Mouse (Mus musculus) MEL (cell line): ENCODE data around the gene Palmd. TPM values are rescaled to one million over a fixed set of nuclear protein-coding genes. Genes with fewer than 3 reads are reported as not detected.

Experiments
- DNase-seq: peaks from one replicate; pipeline ENCODE4 v3.0.0; 2011; ENCODE audit warnings: low read depth, low spot score
- H3K27ac ChIP-seq: 2 replicates; pipeline ENCODE4 v1.5.1; 2012; ENCODE audit warnings: low read depth, mild to moderate bottlenecking, control low read depth, low read length, moderate library complexity; ENCODE audit not compliant: control insufficient read depth
- H3K27me3 ChIP-seq, 2 experiments: fragments of 150-350 bp in 1 of 2; sonication (generic) in 1 of 2; 2 replicates each; pipeline ENCODE4 v1.6.1; 2012; ENCODE audit warnings: low read length in 2 of 2, mild to moderate bottlenecking in 2 of 2, improper control_type of control experiment in 1 of 2, moderate library complexity in 1 of 2; ENCODE audit not compliant: insufficient read depth in 2 of 2, control insufficient read depth in 1 of 2
- H3K36me3 ChIP-seq, 2 experiments: 2 replicates each; pipeline ENCODE4 v1.6.1; 2012 to 2014; ENCODE audit warnings: low read length in 2 of 2, improper control_type of control experiment in 1 of 2, inconsistent platforms in 1 of 2, mild to moderate bottlenecking in 1 of 2; ENCODE audit not compliant: insufficient read depth in 2 of 2, control insufficient read depth in 1 of 2
- H3K4me1 ChIP-seq, 2 experiments: fragments of 150-350 bp in 1 of 2; sonication (generic) in 1 of 2; 2 replicates each; pipeline ENCODE4 v1.6.1; 2012; ENCODE audit warnings: low read length in 2 of 2, improper control_type of control experiment in 1 of 2, mild to moderate bottlenecking in 1 of 2; ENCODE audit not compliant: insufficient read depth in 2 of 2, control insufficient read depth in 1 of 2
- H3K4me3 ChIP-seq, 2 experiments: fragments of 150-350 bp in 1 of 2; sonication (generic) in 1 of 2; 2 replicates each; pipeline ENCODE4 v1.5.1; 2012; ENCODE audit warnings: low read depth in 2 of 2, low read length in 2 of 2, mild to moderate bottlenecking in 2 of 2, moderate library complexity in 2 of 2, control low read depth in 1 of 2, improper control_type of control experiment in 1 of 2; ENCODE audit not compliant: control insufficient read depth in 1 of 2, insufficient read depth in 1 of 2
- H3K79me2 ChIP-seq: 2 replicates; pipeline ENCODE4 v1.6.1; 2012; ENCODE audit warnings: mild to moderate bottlenecking, low read length, moderate library complexity; ENCODE audit not compliant: control insufficient read depth, poor library complexity, insufficient read depth
- H3K9ac ChIP-seq: 2 replicates; pipeline ENCODE4 v1.6.1; 2012; ENCODE audit warnings: low read depth, mild to moderate bottlenecking, control low read depth, low read length, moderate library complexity; ENCODE audit not compliant: control insufficient read depth, poor library complexity, severe bottlenecking
- H3K9me3 ChIP-seq: fragments of 150-350 bp; sonication (generic); replicated peaks from 2 replicates; pipeline ENCODE4 v1.6.1; 2012; ENCODE audit warnings: mild to moderate bottlenecking, low read length, improper control_type of control experiment, moderate library complexity; ENCODE audit not compliant: insufficient read depth
- CHD1 ChIP-seq: IDR thresholded peaks from 2 replicates; pipeline ENCODE4 v1.6.1; 2012; ENCODE audit warnings: low read depth, mild to moderate bottlenecking, inconsistent platforms, low read length, improper control_type of control experiment
- CHD2 ChIP-seq: IDR thresholded peaks from 2 replicates; pipeline ENCODE4 v1.6.1; 2011; ENCODE audit warnings: low read length, improper control_type of control experiment
- CTCF ChIP-seq, 3 experiments: IDR thresholded peaks in 2 of 3; conservative IDR thresholded peaks in 1 of 3; 2 replicates each; pipeline ENCODE4 v1.5.1; 2011 to 2012; ENCODE audit warnings: low read length in 3 of 3, low read depth in 2 of 3, mild to moderate bottlenecking in 2 of 3, improper control_type of control experiment in 1 of 3, inconsistent platforms in 1 of 3, mixed read lengths in 1 of 3, moderate library complexity in 1 of 3; ENCODE audit not compliant: control insufficient read depth in 1 of 3, insufficient read depth in 1 of 3, poor library complexity in 1 of 3, severe bottlenecking in 1 of 3
- E2F4 ChIP-seq: IDR thresholded peaks from 2 replicates; pipeline ENCODE4 v1.6.1; 2011; ENCODE audit warnings: low read depth, low read length, improper control_type of control experiment, borderline replicate concordance
- ETS1 ChIP-seq: IDR thresholded peaks from 2 replicates; pipeline ENCODE4 v1.6.1; 2012; ENCODE audit warnings: low read depth, mild to moderate bottlenecking, inconsistent platforms, low read length, improper control_type of control experiment, moderate library complexity
- GABPA ChIP-seq: IDR thresholded peaks from 2 replicates; pipeline ENCODE4 v1.6.1; 2012; ENCODE audit warnings: low read depth, mild to moderate bottlenecking, inconsistent platforms, low read length, improper control_type of control experiment, moderate library complexity
- GATA1 ChIP-seq: IDR thresholded peaks from 2 replicates; pipeline ENCODE4 v1.6.1; 2011; ENCODE audit warnings: low read depth, low read length, improper control_type of control experiment
- KAT2A ChIP-seq: conservative IDR thresholded peaks from 2 replicates; pipeline ENCODE4 v1.6.1; 2012; ENCODE audit warnings: low read depth, low read length, improper control_type of control experiment, inconsistent platforms
- MAFK ChIP-seq: IDR thresholded peaks from 2 replicates; pipeline ENCODE4 v1.6.1; 2011; ENCODE audit warnings: low read depth, mild to moderate bottlenecking, low read length, improper control_type of control experiment, borderline replicate concordance
- MAZ ChIP-seq: IDR thresholded peaks from 2 replicates; pipeline ENCODE4 v1.6.1; 2012; ENCODE audit warnings: low read depth, mild to moderate bottlenecking, inconsistent platforms, low read length, improper control_type of control experiment
- MYB ChIP-seq: IDR thresholded peaks from 2 replicates; pipeline ENCODE4 v1.6.1; 2011; ENCODE audit warnings: mild to moderate bottlenecking, low read depth, low read length, improper control_type of control experiment
- MYC ChIP-seq: IDR thresholded peaks from 2 replicates; pipeline ENCODE4 v1.6.1; 2011; ENCODE audit warnings: low read depth, mild to moderate bottlenecking, low read length, improper control_type of control experiment, moderate library complexity
- NELFE ChIP-seq: IDR thresholded peaks from 2 replicates; pipeline ENCODE4 v1.6.1; 2011; ENCODE audit warnings: low read depth, low read length, improper control_type of control experiment
- NRF1 ChIP-seq: IDR thresholded peaks from 2 replicates; pipeline ENCODE4 v1.6.1; 2014; ENCODE audit warnings: low read depth, mild to moderate bottlenecking, inconsistent platforms, low read length, improper control_type of control experiment, moderate library complexity; ENCODE audit not compliant: poor library complexity, insufficient read depth, severe bottlenecking
- POLR2A ChIP-seq, 2 experiments: IDR thresholded peaks; 2 replicates each; pipeline ENCODE4 v1.6.1; 2011 to 2012; ENCODE audit warnings: low read length in 2 of 2, mild to moderate bottlenecking in 2 of 2, control low read depth in 1 of 2, improper control_type of control experiment in 1 of 2, low read depth in 1 of 2, moderate library complexity in 1 of 2; ENCODE audit not compliant: control insufficient read depth in 1 of 2, insufficient read depth in 1 of 2, poor library complexity in 1 of 2
- RAD21 ChIP-seq: IDR thresholded peaks from 2 replicates; pipeline ENCODE4 v1.6.1; 2011; ENCODE audit warnings: mild to moderate bottlenecking, low read depth, low read length, improper control_type of control experiment
- RCOR1 ChIP-seq: IDR thresholded peaks from 2 replicates; pipeline ENCODE4 v1.6.1; 2012; ENCODE audit warnings: low read depth, mild to moderate bottlenecking, inconsistent platforms, low read length, improper control_type of control experiment
- SIN3A ChIP-seq: IDR thresholded peaks from 2 replicates; pipeline ENCODE4 v1.6.1; 2012; ENCODE audit warnings: low read length, improper control_type of control experiment, inconsistent platforms
- USF1 ChIP-seq: IDR thresholded peaks from 2 replicates; pipeline ENCODE4 v1.6.1; 2014; ENCODE audit warnings: low read depth, mild to moderate bottlenecking, inconsistent platforms, low read length, improper control_type of control experiment, moderate library complexity
- USF2 ChIP-seq, 2 experiments: IDR thresholded peaks; 2 replicates each; pipeline ENCODE4 v1.6.1; 2011 to 2012; ENCODE audit warnings: improper control_type of control experiment in 2 of 2, low read length in 2 of 2, borderline replicate concordance in 1 of 2, inconsistent platforms in 1 of 2, low read depth in 1 of 2, mild to moderate bottlenecking in 1 of 2; ENCODE audit not compliant: insufficient read depth in 1 of 2
- ZC3H11A ChIP-seq: IDR thresholded peaks from 2 replicates; pipeline ENCODE4 v1.6.1; 2012; ENCODE audit warnings: low read depth, mild to moderate bottlenecking, inconsistent platforms, low read length, improper control_type of control experiment
- ZNF384 ChIP-seq: IDR thresholded peaks from 2 replicates; pipeline ENCODE4 v1.6.1; 2012; ENCODE audit warnings: low read depth, mild to moderate bottlenecking, inconsistent platforms, low read length, improper control_type of control experiment
- polyA plus RNA-seq, 2 experiments: library from polyadenylated mRNA; stranded (reverse) in 1 of 2; unstranded in 1 of 2; fragments of >175 nt in 1 of 2; fragments of >200 nt in 1 of 2; gene quantifications; 2 replicates each; pipeline versions ENCODE4 v1.2.1 to v1.2.4; 2012; ENCODE audit warnings: low replicate concordance in 2 of 2, low read depth in 1 of 2; ENCODE audit not compliant: insufficient read length in 2 of 2, insufficient read depth in 1 of 2, missing spikeins in 1 of 2
- total RNA-seq: library from RNA; depleted of rRNA; stranded (reverse); fragments of 300-350 nt; gene quantifications from 2 replicates; pipeline ENCODE4 v1.2.3, GENCODE M21; 2012

The Palmd gene
- total and polyA plus RNA-seq, 3 experiments: 0.08 TPM; not detected in 2

- TF ChIP-seq ZNF384 (no peak), ETS1 (no peak), CTCF (IDR thresholded peaks at IDR 0.05 in 2 of 3, conservative IDR thresholded peaks at IDR 0.05 in 1 of 3; ENCODE audit: control insufficient read depth in 1 of 3, insufficient read depth in 1 of 3, low read depth in 2 of 3, low read length in 3 of 3, poor library complexity in 1 of 3, severe bottlenecking in 1 of 3) (no peak), RCOR1 (no peak), MAZ (no peak), MYB (no peak), ZC3H11A (no peak), NRF1 (no peak), RAD21 (no peak), CHD1 (no peak), E2F4 (no peak), POLR2A (IDR thresholded peaks at IDR 0.05; ENCODE audit: control insufficient read depth in 1 of 2, insufficient read depth in 1 of 2, low read depth in 1 of 2, low read length in 2 of 2, poor library complexity in 1 of 2) (no peak), USF2 (IDR thresholded peaks at IDR 0.05; ENCODE audit: borderline replicate concordance in 1 of 2, insufficient read depth in 1 of 2, low read depth in 1 of 2, low read length in 2 of 2) (no peak), GATA1 (no peak), KAT2A (no peak), GABPA (no peak), USF1 (no peak)
- Histone ChIP-seq H3K9ac (no peak overlapping the region), H3K36me3 (peaks cover 2 to 36% of the 10 kb centered on the region in 2 experiments; a peak in 3 of 4 replicates), H3K4me3 (no peak overlapping the region), H3K4me1 (no peaks in the 10 kb centered on the region), H3K9me3 (no peaks in the 10 kb centered on the region), H3K27me3 (no peaks in the 10 kb centered on the region), H3K79me2 (no peaks in the 10 kb centered on the region), H3K27ac (no peak overlapping the region)
- no peak for DNase-seq
Measured at GRCm38 (mm10) chr3:116891436-116892205, 77.2 kb downstream of the Palmd start.

GRCm38 (mm10) chr3:116890576-116890975 lies 78.2 kb downstream of the Palmd start:
- Histone ChIP-seq H3K9me3 (no peaks in the 10 kb centered on the region), H3K27me3 (no peaks in the 10 kb centered on the region), H3K4me1 (no peaks in the 10 kb centered on the region), H3K79me2 (no peaks in the 10 kb centered on the region), H3K9ac (no peak overlapping the region), H3K27ac (no peak overlapping the region), H3K36me3 (peaks cover 2 to 29% of the 10 kb centered on the region in 2 experiments; a peak in 3 of 4 replicates), H3K4me3 (no peak overlapping the region)
- TF ChIP-seq SIN3A (no peak), USF2 (IDR thresholded peaks at IDR 0.05; ENCODE audit: borderline replicate concordance in 1 of 2, insufficient read depth in 1 of 2, low read depth in 1 of 2, low read length in 2 of 2) (no peak), MAZ (no peak), MYC (no peak), MYB (no peak), MAFK (no peak), CHD2 (no peak), POLR2A (IDR thresholded peaks at IDR 0.05; ENCODE audit: control insufficient read depth in 1 of 2, insufficient read depth in 1 of 2, low read depth in 1 of 2, low read length in 2 of 2, poor library complexity in 1 of 2) (no peak), CTCF (IDR thresholded peaks at IDR 0.05 in 2 of 3, conservative IDR thresholded peaks at IDR 0.05 in 1 of 3; ENCODE audit: control insufficient read depth in 1 of 3, insufficient read depth in 1 of 3, low read depth in 2 of 3, low read length in 3 of 3, poor library complexity in 1 of 3, severe bottlenecking in 1 of 3) (no peak), NELFE (no peak)
- no peak for DNase-seq
